Mouse (Mus musculus) limb, embryonic 14.5 days (tissue): ENCODE measurements around the gene Daam2. TPM values are rescaled to one million over a fixed set of nuclear protein-coding genes. Genes with fewer than 3 reads are reported as not detected.

Experiments
- ATAC-seq: fragments of 200-750 bp; cut with Nextera tagmentation; 2 replicates; pipeline ENCODE4 v1.8.0; 2017; ENCODE audit warnings: low read depth, moderate number of reproducible peaks, moderate TSS enrichment; ENCODE audit not compliant: low FRiP score
- DNase-seq: peaks from one replicate; pipeline ENCODE4 v3.0.0-alpha.2; 2015; ENCODE audit warnings: low spot score
- H3K27ac ChIP-seq: fragments of 300-500 bp; sonication (generic); replicated peaks from 2 replicates; pipeline ENCODE4 v1.5.1; 2014; ENCODE audit warnings: low read depth, mild to moderate bottlenecking, low read length, moderate library complexity, mixed read lengths
- H3K27me3 ChIP-seq: fragments of 300-500 bp; sonication (generic); 2 replicates; pipeline ENCODE4 v1.6.1; 2014; ENCODE audit warnings: low read length, mixed read lengths; ENCODE audit not compliant: control insufficient read depth, insufficient read depth
- H3K36me3 ChIP-seq: fragments of 300-500 bp; sonication (generic); 2 replicates; pipeline ENCODE4 v1.6.1; 2014; ENCODE audit warnings: mild to moderate bottlenecking, low read length, moderate library complexity, mixed read lengths; ENCODE audit not compliant: control insufficient read depth, insufficient read depth
- H3K4me1 ChIP-seq: fragments of 300-500 bp; sonication (generic); 2 replicates; pipeline ENCODE4 v1.6.1; 2014; ENCODE audit warnings: antibody characterized with exemption, low read length, mixed read lengths; ENCODE audit not compliant: control insufficient read depth, insufficient read depth
- H3K4me2 ChIP-seq: fragments of 300-500 bp; sonication (generic); replicated peaks from 2 replicates; pipeline ENCODE4 v1.6.1; 2014; ENCODE audit warnings: low read depth, mild to moderate bottlenecking, low read length, moderate library complexity; ENCODE audit not compliant: severe bottlenecking
- H3K4me3 ChIP-seq: fragments of 300-500 bp; sonication (generic); replicated peaks from 2 replicates; pipeline ENCODE4 v1.5.1; 2014; ENCODE audit warnings: low read length
- H3K9ac ChIP-seq: fragments of 300-500 bp; sonication (generic); 2 replicates; pipeline ENCODE4 v1.6.1; 2014; ENCODE audit warnings: mild to moderate bottlenecking, low read depth, low read length, moderate library complexity; ENCODE audit not compliant: severe bottlenecking
- H3K9me3 ChIP-seq: fragments of 300-500 bp; sonication (generic); 2 replicates; pipeline ENCODE4 v1.6.1; 2016; ENCODE audit warnings: low read length; ENCODE audit not compliant: control insufficient read depth
- POLR2A ChIP-seq: fragments of 200-500 bp; IDR thresholded peaks from 2 replicates; pipeline ENCODE4 v1.8.0; 2012; ENCODE audit warnings: inconsistent platforms, mild to moderate bottlenecking, moderate library complexity, borderline replicate concordance; ENCODE audit not compliant: insufficient read depth, insufficient read length; ENCODE audit errors: extremely low read depth
- WGBS: fragments of 180-500 bp; shearing (Covaris S2); extraction: QIAGEN DNeasy Blood & Tissue Kit; methylation state at CpG from one replicate; pipeline ENCODE4 v1.1.7; 2014; 5-methylcytosine and 5-hydroxymethylcytosine counted together
- polyA plus RNA-seq, 2 experiments: library from polyadenylated mRNA; depleted of rRNA in 1 of 2; stranded (reverse) in 1 of 2; unstranded in 1 of 2; fragments of >200 nt; fragmentation: Nextera tagmentation in 1 of 2; extraction: Ambion mirVana in 1 of 2; gene quantifications; 2 replicates each; pipeline versions ENCODE4 v1.2.1 to v1.2.3; 2012 to 2014

The Daam2 gene
- polyA plus RNA-seq, 2 experiments = 8.7 to 30.0 TPM

GRCm38 (mm10) chr17:49413554-49413953 lies 150.6 kb downstream of the Daam2 start:
- ATAC-seq (no peak), DNase-seq (peak; percentile 10)
- H3K9me3 ChIP-seq = no peaks in the 10 kb centered on the region
- no peaks in the 10 kb centered on the region for H3K4me1 ChIP-seq
- H3K27me3 ChIP-seq = no peaks in the 10 kb centered on the region
- H3K36me3 ChIP-seq = no peaks in the 10 kb centered on the region
- no peak for TF ChIP-seq POLR2A
- no peak overlapping the region for H3K9ac ChIP-seq
- H3K4me2 ChIP-seq = no peak overlapping the region
- WGBS = 53% methylated on average over 3 of the region's 3 CpGs
- H3K27ac ChIP-seq = no peak overlapping the region
- no peak overlapping the region for H3K4me3 ChIP-seq

- no peak overlapping the region for H3K4me2 ChIP-seq
- no peaks in the 10 kb centered on the region for H3K36me3 ChIP-seq
- no peak overlapping the region for H3K4me3 ChIP-seq
- ATAC-seq = no peak
- no peak overlapping the region for H3K27ac ChIP-seq
- no peaks in the 10 kb centered on the region for H3K9me3 ChIP-seq
- no peaks in the 10 kb centered on the region for H3K27me3 ChIP-seq
- H3K4me1 ChIP-seq = no peaks in the 10 kb centered on the region
- H3K9ac ChIP-seq = no peak overlapping the region
- WGBS = 83% methylated on average over 5 of the region's 5 CpGs
- no peak for DNase-seq
- no peak for TF ChIP-seq POLR2A
These were observed 151.2 kb downstream of the Daam2 start for GRCm38 (mm10) chr17:49412974-49413373.

Other genes with a start within 250 kb of the Daam2 start
- gene Mocs1, start 136.0 kb downstream of the Daam2 start, polyA plus RNA-seq (2012; rRNA removed) = 18.3 and 21.5 TPM in 2 replicates
- 8.0 and 8.1 TPM in 2 replicates for gene Mocs1, start 136.0 kb downstream of the Daam2 start, polyA plus RNA-seq (2014; fragmentation: Nextera tagmentation; extraction: Ambion mirVana)
- gene Kif6, start 50.8 kb upstream of the Daam2 start, polyA plus RNA-seq (2012; rRNA removed) = 0.78 and 1.1 TPM in 2 replicates
- gene Kif6, start 50.8 kb upstream of the Daam2 start, polyA plus RNA-seq (2014; fragmentation: Nextera tagmentation; extraction: Ambion mirVana) = 1.1 and 1.9 TPM in 2 replicates